Mouse (Mus musculus): ENCODE measurements at regions not wholly inside any gene's neighbourhood (a gene's known extent, or its start where the extent isn't known, plus 50 kb on each side); places are given as distances from the start of the nearest gene placed in this dataset.

DNA sequence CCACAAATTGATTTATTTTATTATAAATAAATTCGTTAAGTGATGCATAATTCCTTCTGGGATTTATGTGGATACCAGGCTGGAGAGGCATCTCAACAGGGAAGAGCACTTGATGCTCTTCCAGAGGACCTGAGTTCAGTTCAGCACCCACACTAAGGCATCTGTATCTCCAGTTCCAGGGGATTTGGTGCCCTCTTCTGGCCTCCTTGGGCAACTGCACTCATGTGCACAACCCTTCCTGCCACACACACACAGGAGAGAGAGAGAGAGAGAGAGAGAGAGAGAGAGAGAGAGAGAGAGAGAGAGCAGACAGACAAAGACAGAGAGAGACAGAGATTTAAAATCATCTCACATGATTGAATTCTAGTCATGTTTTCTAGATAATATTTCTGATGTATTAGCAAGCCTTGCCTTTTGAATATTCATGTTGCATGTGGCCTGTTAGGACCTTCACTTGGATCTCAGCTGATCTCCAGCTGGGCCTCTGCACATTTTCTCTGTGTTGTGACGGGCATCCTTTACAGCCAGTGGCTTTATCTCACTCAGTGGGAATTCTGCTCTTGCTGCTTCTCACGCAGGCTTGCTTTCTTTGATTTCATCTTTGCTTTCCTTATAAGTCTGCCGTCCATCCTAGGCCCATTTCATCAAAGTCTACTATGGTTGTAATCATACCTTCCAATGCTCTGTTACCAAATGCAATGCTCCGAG lies 212.3 kb downstream of the Zfp326 start:
- WGBS (ENCODE audit: insufficient replicate concordance), result 67% methylated on average over 5 of the region's 5 CpGs

DNA sequence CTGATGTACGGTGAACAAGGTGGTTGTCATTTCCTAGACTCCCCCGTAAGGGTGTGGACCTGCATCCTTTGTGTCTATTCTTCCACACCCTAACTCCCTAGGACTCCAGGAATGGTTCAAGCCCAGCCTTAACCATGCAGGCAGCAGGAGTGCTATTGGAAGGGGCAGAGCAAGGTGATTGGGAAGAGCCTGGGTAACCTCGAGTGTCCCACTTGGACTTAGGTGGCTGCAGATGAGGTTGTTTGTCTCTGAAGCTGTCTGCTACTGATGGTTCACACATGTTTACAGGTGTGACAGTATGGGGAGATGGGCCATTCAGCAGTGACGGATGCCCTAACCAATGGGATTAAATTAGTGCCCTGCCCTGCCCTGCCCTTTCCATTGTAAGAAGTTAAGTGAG lies 207.4 kb downstream of the Zfp326 start:
- H3K9ac ChIP-seq, result no peak overlapping the region
- no peaks in the 10 kb centered on the region for H3K4me1 ChIP-seq
- no peak overlapping the region for H3K4me2 ChIP-seq
- H3K9me3 ChIP-seq (replicated peaks), result no peaks in the 10 kb centered on the region
- no peak for ATAC-seq
- 66% methylated on average over 4 of the region's 4 CpGs for WGBS (ENCODE audit: insufficient replicate concordance)
- no peaks in the 10 kb centered on the region for H3K36me3 ChIP-seq
- H3K27me3 ChIP-seq (replicated peaks), result no peaks in the 10 kb centered on the region
- H3K27ac ChIP-seq, result no peak overlapping the region
- no peak overlapping the region for H3K4me3 ChIP-seq

More for the DNA sequence above, 212.3 kb downstream of the Zfp326 start:
- Histone ChIP-seq H3K36me3 (no peaks in the 10 kb centered on the region), H3K4me3 (no peak overlapping the region), H3K9me3 (replicated peaks) (no peaks in the 10 kb centered on the region), H3K27me3 (replicated peaks) (no peaks in the 10 kb centered on the region), H3K27ac (no peak overlapping the region), H3K4me1 (no peaks in the 10 kb centered on the region), H3K9ac (no peak overlapping the region), H3K4me2 (no peak overlapping the region)
- no peak for ATAC-seq

DNA sequence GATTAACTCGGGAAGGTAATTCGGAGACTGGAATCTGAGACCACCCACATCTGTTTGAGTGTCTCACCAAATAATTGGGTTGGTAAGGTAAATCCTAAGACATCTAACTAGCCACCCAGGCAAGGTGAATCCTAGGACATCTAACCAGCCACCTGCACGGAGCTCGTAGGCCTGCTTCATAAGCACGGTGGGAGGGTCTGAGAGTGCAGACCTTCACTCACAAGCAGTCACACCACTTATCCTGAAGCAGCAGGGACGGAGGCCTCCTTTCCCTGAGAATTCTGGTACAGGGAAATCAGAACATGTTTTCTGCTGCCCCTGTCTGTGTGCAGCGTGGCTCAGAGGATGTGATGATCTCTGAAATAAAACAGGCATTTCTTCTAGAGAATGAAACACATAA lies 206.5 kb downstream of the Zfp326 start:
- Histone ChIP-seq H3K27me3 (replicated peaks) (no peaks in the 10 kb centered on the region), H3K4me1 (no peaks in the 10 kb centered on the region), H3K4me2 (no peak overlapping the region), H3K4me3 (no peak overlapping the region), H3K27ac (no peak overlapping the region), H3K36me3 (no peaks in the 10 kb centered on the region), H3K9ac (no peak overlapping the region), H3K9me3 (replicated peaks) (no peaks in the 10 kb centered on the region)
- WGBS (ENCODE audit: insufficient replicate concordance), result 60% methylated on average over 7 of the region's 7 CpGs
- ATAC-seq, result no peak

DNA sequence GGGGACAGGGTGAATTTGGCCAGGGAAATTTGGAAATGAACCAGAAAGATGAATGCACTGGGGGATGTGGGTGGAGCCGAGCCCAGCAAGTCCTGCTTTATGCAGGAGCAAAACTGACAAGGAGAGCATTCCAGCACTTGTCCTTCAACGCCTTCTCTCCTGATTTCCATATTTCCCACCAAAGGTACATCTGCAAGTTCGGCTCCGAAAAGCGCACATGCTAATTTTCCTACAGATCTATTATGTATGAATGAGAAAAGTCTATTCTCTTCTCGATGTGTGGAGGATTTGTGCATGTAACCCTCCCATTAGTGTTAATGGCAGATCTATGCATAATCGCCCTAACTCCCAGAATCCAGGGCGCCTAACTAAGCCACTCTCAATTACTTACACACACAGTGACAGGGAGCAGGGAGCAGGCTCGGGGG lies 190.8 kb downstream of the Zfp326 start:
- Histone ChIP-seq H3K27ac (no peak overlapping the region), H3K9ac (no peak overlapping the region), H3K4me1 (no peaks in the 10 kb centered on the region), H3K27me3 (replicated peaks) (no peaks in the 10 kb centered on the region), H3K4me3 (no peak overlapping the region), H3K9me3 (replicated peaks) (peaks cover 3% of the 10 kb centered on the region; the same call in 1 of the 2 replicates), H3K4me2 (no peak overlapping the region), H3K36me3 (no peaks in the 10 kb centered on the region)
- 69% methylated on average over 9 of the region's 9 CpGs for WGBS (ENCODE audit: insufficient replicate concordance)
- ATAC-seq, result no peak

DNA sequence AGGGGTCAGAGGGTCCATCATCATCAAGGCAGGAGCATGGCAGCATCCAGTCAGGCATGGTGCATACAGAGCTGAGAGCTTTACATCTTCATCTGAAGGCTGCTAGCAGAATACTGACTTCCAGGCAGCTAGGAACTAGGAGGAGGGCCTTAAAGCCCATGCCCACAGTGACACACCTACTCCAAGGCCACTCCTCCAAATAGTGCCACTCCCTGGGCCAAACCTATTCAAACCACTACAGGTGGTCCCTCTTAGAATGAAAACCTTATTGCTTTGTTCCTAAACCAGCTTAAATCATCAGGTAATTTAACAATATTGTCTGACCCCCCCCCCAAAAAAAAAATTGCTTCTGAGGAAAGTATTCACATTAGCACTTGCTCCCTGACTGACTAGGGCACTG lies 190.3 kb downstream of the Zfp326 start:
- H3K27ac ChIP-seq, result no peak overlapping the region
- H3K9ac ChIP-seq, result no peak overlapping the region
- no peak overlapping the region for H3K4me2 ChIP-seq
- no peaks in the 10 kb centered on the region for H3K4me1 ChIP-seq
- no peaks in the 10 kb centered on the region for H3K36me3 ChIP-seq
- peaks cover 3% of the 10 kb centered on the region; the same call in 1 of the 2 replicates for H3K9me3 ChIP-seq (replicated peaks)
- no peak for ATAC-seq
- no peaks in the 10 kb centered on the region for H3K27me3 ChIP-seq (replicated peaks)
- no peak overlapping the region for H3K4me3 ChIP-seq

DNA sequence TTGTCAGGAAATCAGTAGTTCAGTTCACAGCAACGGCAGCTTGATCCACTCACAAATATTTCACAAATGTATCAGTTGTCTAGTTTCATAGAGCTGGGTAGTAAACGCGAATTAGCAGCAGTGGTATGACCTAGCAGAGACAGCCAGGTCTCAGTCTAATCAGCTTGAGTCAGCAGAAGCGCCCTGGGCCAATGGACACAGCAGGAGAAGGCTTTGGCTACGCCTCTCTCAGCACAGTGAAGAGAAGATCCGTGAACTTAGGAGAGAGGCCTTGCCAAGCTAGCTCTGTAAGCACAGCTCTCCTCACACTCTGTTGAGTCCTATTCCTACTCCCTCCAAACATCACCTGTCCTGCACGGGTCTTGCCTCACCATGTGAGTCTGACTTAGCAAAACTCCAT lies 188.0 kb downstream of the Zfp326 start:
- no peak overlapping the region for H3K27ac ChIP-seq
- H3K27me3 ChIP-seq (replicated peaks), result no peaks in the 10 kb centered on the region
- H3K4me1 ChIP-seq, result no peaks in the 10 kb centered on the region
- no peak overlapping the region for H3K4me2 ChIP-seq
- H3K9ac ChIP-seq, result no peak overlapping the region
- peaks cover 3% of the 10 kb centered on the region; the same call in 1 of the 2 replicates for H3K9me3 ChIP-seq (replicated peaks)
- 63% methylated on average over 7 of the region's 7 CpGs for WGBS (ENCODE audit: insufficient replicate concordance)
- no peak for ATAC-seq
- H3K36me3 ChIP-seq, result no peaks in the 10 kb centered on the region
- H3K4me3 ChIP-seq, result no peak overlapping the region

DNA sequence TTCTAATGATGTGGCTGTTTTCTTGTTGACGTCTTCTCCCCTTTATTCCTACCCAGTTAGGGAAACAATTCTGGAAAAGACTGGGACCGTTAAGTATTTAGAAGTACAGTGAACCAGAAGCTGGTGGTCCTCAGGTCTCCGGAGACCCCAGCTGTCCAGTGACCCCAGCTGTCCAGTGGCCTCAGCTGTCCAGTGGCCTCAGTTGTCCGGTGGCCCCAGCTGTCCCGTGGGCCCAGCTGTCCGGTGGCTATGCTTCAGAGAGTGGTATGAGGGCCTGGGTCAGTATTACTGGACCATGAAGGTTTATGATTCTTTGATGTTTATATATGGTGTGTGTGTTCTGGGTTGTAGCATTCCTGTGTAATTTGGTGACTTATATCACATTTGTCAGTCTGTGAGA lies 186.6 kb downstream of the Zfp326 start:
- Histone ChIP-seq H3K4me1 (no peaks in the 10 kb centered on the region), H3K27ac (no peak overlapping the region), H3K4me3 (no peak overlapping the region), H3K27me3 (replicated peaks) (no peaks in the 10 kb centered on the region), H3K9ac (no peak overlapping the region), H3K36me3 (no peaks in the 10 kb centered on the region), H3K4me2 (no peak overlapping the region), H3K9me3 (replicated peaks) (peaks cover 3% of the 10 kb centered on the region; the same call in 1 of the 2 replicates)
- no peak for ATAC-seq
- WGBS (ENCODE audit: insufficient replicate concordance), result 70% methylated on average over 6 of the region's 6 CpGs

DNA sequence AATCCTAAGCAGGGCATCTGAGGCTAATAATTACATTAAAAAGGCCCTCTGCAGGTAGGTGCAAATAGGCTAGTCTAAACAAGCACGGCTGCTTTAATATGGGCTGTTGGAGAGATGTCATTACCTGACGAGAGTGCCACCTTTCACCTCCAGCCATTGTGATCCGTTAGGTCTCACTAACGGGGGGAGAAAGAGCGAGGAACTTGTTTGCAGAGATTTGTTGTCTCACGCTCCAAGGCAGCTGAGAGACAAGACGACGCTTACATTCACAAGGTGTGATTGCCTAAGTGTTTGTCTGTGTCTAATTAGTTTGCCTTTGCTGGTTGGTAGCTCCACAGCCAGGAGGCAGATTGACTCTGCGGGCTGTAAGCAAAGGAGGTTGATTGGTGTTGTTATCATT lies 180.3 kb downstream of the Zfp326 start:
- Histone ChIP-seq H3K4me1 (no peaks in the 10 kb centered on the region), H3K4me3 (no peak overlapping the region), H3K9ac (no peak overlapping the region), H3K4me2 (no peak overlapping the region), H3K27me3 (replicated peaks) (0 out of 2 replicates have a peak, but pooled peaks cover 4% of the 10 kb centered on the region), H3K36me3 (no peaks in the 10 kb centered on the region), H3K9me3 (replicated peaks) (no peaks in the 10 kb centered on the region), H3K27ac (no peak overlapping the region)
- ATAC-seq, result no peak
- WGBS (ENCODE audit: insufficient replicate concordance), result 16% methylated on average over 9 of the region's 9 CpGs

DNA sequence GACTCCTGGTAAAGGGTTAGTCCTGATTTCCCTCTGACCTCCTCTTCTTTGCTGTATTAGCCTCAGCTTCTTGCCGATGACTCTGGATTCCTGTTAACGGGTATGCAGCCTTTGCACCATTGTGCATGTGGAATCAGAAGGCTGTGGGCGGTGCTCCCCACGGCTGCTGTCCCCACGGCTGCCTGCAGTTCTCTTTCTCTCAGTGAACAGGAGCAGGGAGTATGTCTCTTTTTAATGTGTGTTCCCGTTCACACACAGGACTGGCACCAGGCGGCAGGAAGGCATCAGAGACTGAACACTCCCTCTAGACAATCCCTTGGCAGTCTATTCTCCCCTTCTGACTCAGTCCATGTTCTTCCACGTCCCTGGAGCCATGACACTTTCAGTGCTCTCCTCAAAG lies 178.9 kb downstream of the Zfp326 start:
- no peak for ATAC-seq
- whole genome bisulfite sequencing (ENCODE audit: insufficient replicate concordance), result 53% methylated on average over 8 of the region's 8 CpGs
- H3K27me3 ChIP-seq (replicated peaks), result 0 out of 2 replicates have a peak, but pooled peaks cover 4% of the 10 kb centered on the region
- H3K4me2 ChIP-seq, result no peak overlapping the region
- no peak overlapping the region for H3K4me3 ChIP-seq
- no peak overlapping the region for H3K27ac ChIP-seq
- H3K4me1 ChIP-seq, result no peaks in the 10 kb centered on the region
- H3K9ac ChIP-seq, result no peak overlapping the region
- no peaks in the 10 kb centered on the region for H3K36me3 ChIP-seq
- no peaks in the 10 kb centered on the region for H3K9me3 ChIP-seq (replicated peaks)

DNA sequence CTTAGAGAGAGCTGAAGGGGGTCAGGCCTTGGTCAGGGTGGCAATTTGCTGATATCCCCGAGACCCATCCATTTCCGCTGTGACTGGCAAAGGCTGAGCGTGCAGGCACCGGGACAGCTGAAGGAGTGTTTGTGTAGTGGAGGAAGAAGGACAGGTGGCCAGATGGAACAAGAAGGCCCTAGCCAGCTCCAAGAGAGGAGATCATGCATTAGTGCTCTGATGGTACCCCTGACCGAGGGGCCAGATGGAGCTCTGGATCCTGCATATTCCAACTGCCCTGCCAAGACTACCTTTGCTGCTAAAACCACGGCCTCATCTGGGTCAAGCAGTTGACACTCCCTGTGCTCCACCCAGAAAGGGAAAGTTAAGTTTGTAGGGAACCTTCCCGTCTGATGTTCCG lies 174.7 kb downstream of the Zfp326 start:
- WGBS (ENCODE audit: insufficient replicate concordance), result 77% methylated on average over 8 of the region's 8 CpGs
- Histone ChIP-seq H3K27me3 (replicated peaks) (0 out of 2 replicates have a peak, but pooled peaks cover 4% of the 10 kb centered on the region), H3K4me3 (no peak overlapping the region), H3K9me3 (replicated peaks) (no peaks in the 10 kb centered on the region), H3K4me2 (no peak overlapping the region), H3K9ac (no peak overlapping the region), H3K4me1 (no peaks in the 10 kb centered on the region), H3K36me3 (no peaks in the 10 kb centered on the region), H3K27ac (no peak overlapping the region)
- no peak for ATAC-seq

DNA sequence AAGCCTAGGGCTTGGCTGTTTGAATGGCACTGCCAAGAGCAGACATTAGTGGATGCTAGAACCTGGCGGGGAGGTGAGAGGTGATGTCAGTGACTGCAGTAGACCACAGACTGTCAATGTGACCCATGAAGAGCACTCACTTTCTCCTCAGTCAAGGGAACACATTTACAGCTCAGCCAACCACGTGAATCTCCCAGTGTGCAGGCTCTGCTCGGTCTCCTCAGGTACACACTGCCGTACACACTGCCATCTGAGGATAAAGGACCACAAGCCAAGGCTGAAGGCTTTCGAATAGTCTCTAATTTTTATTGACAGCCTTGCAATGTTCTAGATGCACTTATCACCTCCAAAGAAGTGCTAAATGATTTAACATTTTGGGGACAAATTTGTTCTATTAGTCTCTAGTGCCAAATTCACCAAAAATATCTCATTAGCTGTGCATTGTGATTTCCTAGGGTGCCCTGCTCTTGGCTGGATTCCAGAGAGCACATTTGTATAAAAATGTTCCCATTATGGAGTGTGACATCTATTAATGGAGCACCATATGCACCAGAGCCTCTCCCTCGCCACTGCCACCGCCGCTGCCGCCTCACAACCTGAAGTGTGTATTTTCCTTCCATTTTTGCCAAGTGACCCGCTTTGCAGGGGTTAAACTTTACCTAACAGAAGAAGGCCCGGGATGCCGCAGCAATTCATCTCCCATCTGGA lies 168.7 kb downstream of the Zfp326 start:
- H3K9me3 ChIP-seq (replicated peaks), result no peaks in the 10 kb centered on the region
- no peak overlapping the region for H3K9ac ChIP-seq
- H3K4me1 ChIP-seq, result no peaks in the 10 kb centered on the region
- no peak overlapping the region for H3K4me3 ChIP-seq
- no peaks in the 10 kb centered on the region for H3K27me3 ChIP-seq (replicated peaks)
- 70% methylated on average over 12 of the region's 12 CpGs for WGBS (ENCODE audit: insufficient replicate concordance)
- H3K4me2 ChIP-seq, result no peak overlapping the region
- no peak for ATAC-seq
- no peak overlapping the region for H3K27ac ChIP-seq
- no peaks in the 10 kb centered on the region for H3K36me3 ChIP-seq

DNA sequence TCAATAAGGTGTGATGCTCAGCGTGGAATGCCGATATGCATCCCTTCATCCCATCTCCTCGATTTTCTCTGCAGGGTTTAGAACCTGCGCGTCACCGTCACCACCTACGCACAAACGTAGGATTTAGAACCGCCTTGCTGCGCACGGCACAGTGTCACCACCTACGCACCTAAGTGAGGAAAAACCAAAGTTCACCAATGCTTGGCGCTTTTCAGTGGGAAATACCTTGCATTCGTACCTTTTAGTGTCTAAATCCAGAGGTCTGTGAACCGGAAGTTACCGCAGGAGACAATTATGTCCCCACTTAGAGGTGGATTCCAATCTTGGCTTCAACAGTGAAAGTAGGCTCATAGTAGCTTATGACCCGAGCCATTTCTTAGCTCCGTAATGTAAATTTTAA lies 162.0 kb downstream of the Zfp326 start:
- 83% methylated on average over 18 of the region's 18 CpGs for WGBS (ENCODE audit: insufficient replicate concordance)
- ATAC-seq, result no peak
- H3K4me1 ChIP-seq, result no peaks in the 10 kb centered on the region
- H3K9me3 ChIP-seq (replicated peaks), result no peaks in the 10 kb centered on the region
- no peak overlapping the region for H3K4me2 ChIP-seq
- H3K27ac ChIP-seq, result no peak overlapping the region
- no peak overlapping the region for H3K4me3 ChIP-seq
- no peak overlapping the region for H3K9ac ChIP-seq
- no peaks in the 10 kb centered on the region for H3K27me3 ChIP-seq (replicated peaks)
- H3K36me3 ChIP-seq, result no peaks in the 10 kb centered on the region

Data from liver, embryonic 12.5 days (tissue).